Mouse (Mus musculus) heart, adult 2 months (tissue): ENCODE measurements at regions not wholly inside any gene's neighbourhood (a gene's known extent, or its start where the extent isn't known, plus 50 kb on each side); places are given as distances from the start of the nearest gene placed in this dataset.

Experiments used
- DNase-seq, 2 experiments: peaks; one replicate each; pipeline ENCODE4 v3.0.0; 2021
- H3K27ac ChIP-seq: fragments of 200-600 bp; 2 replicates; pipeline ENCODE4 v1.8.1; 2022
- H3K27me3 ChIP-seq: fragments of 200-500 bp; 2 replicates; pipeline ENCODE4 v1.6.1; 2012; ENCODE audit warnings: mild to moderate bottlenecking, low read length, inconsistent platforms, mixed read lengths; ENCODE audit not compliant: control insufficient read depth, insufficient read depth
- H3K36me3 ChIP-seq: fragments of 200-500 bp; 2 replicates; pipeline ENCODE4 v1.6.1; 2012; ENCODE audit warnings: low read length, inconsistent platforms; ENCODE audit not compliant: control insufficient read depth, insufficient read depth
- H3K4me1 ChIP-seq: fragments of 200-500 bp; 2 replicates; pipeline ENCODE4 v1.6.1; 2011; ENCODE audit warnings: low read length; ENCODE audit not compliant: control insufficient read depth, insufficient read depth
- H3K4me3 ChIP-seq: fragments of 200-600 bp; 2 replicates; pipeline ENCODE4 v1.8.1; 2022
- H3K79me2 ChIP-seq: fragments of 200-500 bp; replicated peaks from 2 replicates; pipeline ENCODE4 v1.6.1; 2012; ENCODE audit warnings: mild to moderate bottlenecking, inconsistent platforms, low read length, moderate library complexity, mixed read lengths; ENCODE audit not compliant: control insufficient read depth, insufficient read depth
- H3K9ac ChIP-seq: fragments of 200-500 bp; 2 replicates; pipeline ENCODE4 v1.6.1; 2012; ENCODE audit warnings: low read depth, mild to moderate bottlenecking, control low read depth, inconsistent platforms, low read length, mixed read lengths
- CTCF ChIP-seq: fragments of 200-600 bp; IDR thresholded peaks from 2 replicates; pipeline ENCODE4 v1.8.1; 2022; ENCODE audit warnings: antibody characterized with exemption, mild to moderate bottlenecking, moderate library complexity
- EP300 ChIP-seq: fragments of 200-500 bp; IDR thresholded peaks from 2 replicates; pipeline ENCODE4 v1.6.1; 2011; ENCODE audit warnings: low read depth, low read length, control low read depth; ENCODE audit not compliant: insufficient read depth
- POLR2A ChIP-seq: fragments of 200-500 bp; IDR thresholded peaks from 2 replicates; pipeline ENCODE4 v1.6.1; 2011; ENCODE audit warnings: mild to moderate bottlenecking, low read depth, low read length, control low read depth; ENCODE audit not compliant: insufficient read depth
- WGBS: fragments of 180-500 bp; shearing (Covaris S2); methylation state at CpG from one replicate; pipeline ENCODE4 v1.1.7; 2018; 5-methylcytosine and 5-hydroxymethylcytosine counted together
- intact Hi-C: fragments of 180-260 bp; cut with DNase I; formaldehyde crosslinking; loops from one replicate; pipeline ENCODE4 v1.15.1; 2025

GRCm38 (mm10) chr5:133675636-133676035, 423.9 kb upstream of the Castor2 start:
- intact Hi-C loops: no loop called here
- Histone ChIP-seq H3K4me1 (no peaks in the 10 kb centered on the region), H3K27me3 (no peaks in the 10 kb centered on the region), H3K36me3 (no peaks in the 10 kb centered on the region), H3K27ac (no peak overlapping the region), H3K79me2 (no peaks in the 10 kb centered on the region), H3K9ac (no peak overlapping the region), H3K4me3 (no peak overlapping the region)
- 71% methylated on average over 3 of the region's 3 CpGs for WGBS
- no peak for TF ChIP-seq CTCF
- no peak for TF ChIP-seq EP300
- no peak for TF ChIP-seq POLR2A
- no peak for DNase-seq

GRCm38 (mm10) chr5:133666473-133666872, 433.0 kb upstream of the Castor2 start:
- no peaks in the 10 kb centered on the region for H3K27me3 ChIP-seq
- H3K4me3 ChIP-seq: no peak overlapping the region
- WGBS: 32% methylated on average over 6 of the region's 6 CpGs
- peak; percentile 5 to 24 for DNase-seq
- H3K27ac ChIP-seq: no peak overlapping the region
- no peak overlapping the region for H3K9ac ChIP-seq
- H3K36me3 ChIP-seq: no peaks in the 10 kb centered on the region
- TF ChIP-seq POLR2A (no peak), CTCF (peak; percentile 65), EP300 (no peak)
- no peaks in the 10 kb centered on the region for H3K4me1 ChIP-seq
- intact Hi-C loops: no loop called here
- no peaks in the 10 kb centered on the region for H3K79me2 ChIP-seq

- H3K4me1 ChIP-seq: no peaks in the 10 kb centered on the region
- H3K27me3 ChIP-seq: no peaks in the 10 kb centered on the region
- intact Hi-C loops: no loop called here
- TF ChIP-seq POLR2A (no peak), CTCF (no peak), EP300 (no peak)
- H3K4me3 ChIP-seq: no peak overlapping the region
- WGBS: 84% methylated on average over 7 of the region's 7 CpGs
- DNase-seq: no peak
- no peaks in the 10 kb centered on the region for H3K79me2 ChIP-seq
- no peak overlapping the region for H3K9ac ChIP-seq
- no peak overlapping the region for H3K27ac ChIP-seq
- no peaks in the 10 kb centered on the region for H3K36me3 ChIP-seq
Observed at GRCm38 (mm10) chr5:133662474-133663256, 436.8 kb upstream of the Castor2 start.

- Histone ChIP-seq H3K27ac (no peak overlapping the region), H3K9ac (no peak overlapping the region), H3K36me3 (no peaks in the 10 kb centered on the region), H3K4me3 (no peak overlapping the region), H3K79me2 (no peaks in the 10 kb centered on the region), H3K27me3 (no peaks in the 10 kb centered on the region), H3K4me1 (no peaks in the 10 kb centered on the region)
- no peak for DNase-seq
- 83% methylated on average over 11 of the region's 11 CpGs for WGBS
- TF ChIP-seq EP300 (no peak), POLR2A (no peak), CTCF (no peak)
- intact Hi-C loops: no loop called here
Observed at GRCm38 (mm10) chr5:133660351-133660750, 439.2 kb upstream of the Castor2 start.

- TF ChIP-seq CTCF: no peak
- TF ChIP-seq EP300: no peak
- no peak for TF ChIP-seq POLR2A
- WGBS: 60% methylated on average over 8 of the region's 8 CpGs
- intact Hi-C loops: no loop called here
- H3K36me3 ChIP-seq: no peaks in the 10 kb centered on the region
- no peaks in the 10 kb centered on the region for H3K4me1 ChIP-seq
- no peaks in the 10 kb centered on the region for H3K27me3 ChIP-seq
- no peak overlapping the region for H3K4me3 ChIP-seq
- H3K27ac ChIP-seq: no peak overlapping the region
- peak in 1 of 2 experiments; percentile 4 for DNase-seq
- H3K79me2 ChIP-seq: no peaks in the 10 kb centered on the region
- H3K9ac ChIP-seq: no peak overlapping the region
Observed at GRCm38 (mm10) chr5:133656837-133657236, 442.7 kb upstream of the Castor2 start.

GRCm38 (mm10) chr5:133653431-133653830, 446.1 kb upstream of the Castor2 start:
- no peak for DNase-seq
- H3K9ac ChIP-seq: no peak overlapping the region
- H3K4me1 ChIP-seq: no peaks in the 10 kb centered on the region
- H3K27me3 ChIP-seq: no peaks in the 10 kb centered on the region
- intact Hi-C loops: loop anchor here (5.0 kb wide), 1 partner anchor 571 kb away; no protein-coding TSS in a partner anchor
- H3K27ac ChIP-seq: no peak overlapping the region
- H3K79me2 ChIP-seq: no peaks in the 10 kb centered on the region
- no peaks in the 10 kb centered on the region for H3K36me3 ChIP-seq
- WGBS: 79% methylated on average over 1 of the region's 1 CpGs
- TF ChIP-seq POLR2A (no peak), EP300 (no peak), CTCF (no peak)
- no peak overlapping the region for H3K4me3 ChIP-seq
